Mouse (Mus musculus): ENCODE measurements around the gene Esp22. TPM values are rescaled to one million over a fixed set of nuclear protein-coding genes. Genes with fewer than 3 reads are reported as not detected.
"Not testable (repeated sequence)": the region's sequence is repeated elsewhere in the genome, so short reads cannot be mapped to it uniquely, and the experiment has no call there.

The Esp22 gene
- total RNA-seq (2014; rRNA removed) (not detected in 2 replicates), polyA plus RNA-seq (2015; fragmentation: Nextera tagmentation; extraction: Ambion mirVana) (not detected in 2 replicates)

DNA sequence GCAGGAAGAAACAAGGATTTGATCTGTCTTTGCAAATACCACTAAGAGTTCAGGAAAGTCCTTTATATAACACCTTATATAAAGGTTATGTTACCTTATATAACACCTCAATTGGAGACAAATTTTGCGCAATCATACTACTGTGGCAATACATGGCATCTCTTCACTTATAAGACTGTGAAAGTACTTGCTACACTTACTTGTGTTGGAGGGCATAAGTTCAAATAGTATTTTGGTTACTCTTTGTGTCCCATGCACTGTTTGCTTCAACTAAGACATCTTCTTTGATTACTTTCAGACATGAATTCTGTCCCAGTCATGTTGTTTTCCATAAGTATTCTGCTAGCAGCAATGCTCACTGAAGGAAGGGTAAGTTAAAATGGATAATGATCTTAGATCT is at the start of gene Esp22:
Esp22 (plus strand) TSS at position 301 of the 400 bp plus-strand sequence.
- 86% methylated on average over 1 of the region's 1 CpGs for whole genome bisulfite sequencing
- no peaks in the 10 kb centered on the region for H3K36me3 ChIP-seq (ENCODE audit: insufficient read depth, low read length)
- no peak within 1 kb of the TSS for H3K27ac ChIP-seq
- H3K27me3 ChIP-seq (ENCODE audit: insufficient read depth, low read length): no peaks in the 10 kb centered on the region
- DNase-seq (ENCODE audit: low spot score) (no peak), ATAC-seq (no peak)
- H3K4me3 ChIP-seq (ENCODE audit: low read length): no peak within 1 kb of the TSS
- 0 out of 2 replicates have a peak, but pooled peaks cover 11% of the 10 kb centered on the region for H3K9me3 ChIP-seq (ENCODE audit: low read length)
- no peak within 1 kb of the TSS for H3K9ac ChIP-seq (replicated peaks; ENCODE audit: low read length)
- no peak for TF ChIP-seq CTCF (IDR thresholded peaks at IDR 0.05; ENCODE audit: low read depth)
- H3K4me1 ChIP-seq (ENCODE audit: insufficient read depth, low read length): no peaks in the 10 kb centered on the region
- H3K4me2 ChIP-seq (ENCODE audit: low read depth, low read length): no peak within 1 kb of the TSS

DNA sequence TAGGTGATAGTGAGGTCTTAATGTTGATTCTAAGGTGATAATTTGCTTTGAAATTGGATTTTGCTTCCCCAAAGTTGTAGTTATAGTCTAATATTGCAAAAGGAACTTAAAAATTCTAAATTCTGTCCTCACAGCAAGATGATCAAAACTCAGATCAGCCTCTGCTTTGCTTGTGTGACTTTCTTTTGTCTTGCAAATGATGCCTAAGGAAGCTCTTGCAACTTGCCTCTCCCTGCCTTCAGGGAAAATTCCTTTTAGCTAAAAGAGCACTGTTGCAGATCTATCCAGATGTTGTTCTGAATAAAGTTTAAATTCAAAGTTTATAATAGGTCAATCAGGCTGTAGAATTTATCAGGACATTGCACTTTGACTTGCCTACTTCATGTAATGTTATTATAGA is 31.5 kb upstream of the Esp22 start:
- Histone ChIP-seq H3K36me3 (ENCODE audit: insufficient read depth, low read length) (no peaks in the 10 kb centered on the region), H3K27me3 (ENCODE audit: insufficient read depth, low read length) (no peaks in the 10 kb centered on the region), H3K9me3 (ENCODE audit: low read length) (0 out of 2 replicates have a peak, but pooled peaks cover 5% of the 10 kb centered on the region), H3K4me1 (ENCODE audit: insufficient read depth, low read length) (no peaks in the 10 kb centered on the region), H3K9ac (replicated peaks; ENCODE audit: low read length) (no peak overlapping the region), H3K27ac (no peak overlapping the region), H3K4me2 (ENCODE audit: low read depth, low read length) (no peak overlapping the region), H3K4me3 (ENCODE audit: low read length) (no peak overlapping the region)
- ATAC-seq: no peak
- DNase-seq (ENCODE audit: low spot score): no peak
- TF ChIP-seq CTCF (IDR thresholded peaks at IDR 0.05; ENCODE audit: low read depth): no peak

DNA sequence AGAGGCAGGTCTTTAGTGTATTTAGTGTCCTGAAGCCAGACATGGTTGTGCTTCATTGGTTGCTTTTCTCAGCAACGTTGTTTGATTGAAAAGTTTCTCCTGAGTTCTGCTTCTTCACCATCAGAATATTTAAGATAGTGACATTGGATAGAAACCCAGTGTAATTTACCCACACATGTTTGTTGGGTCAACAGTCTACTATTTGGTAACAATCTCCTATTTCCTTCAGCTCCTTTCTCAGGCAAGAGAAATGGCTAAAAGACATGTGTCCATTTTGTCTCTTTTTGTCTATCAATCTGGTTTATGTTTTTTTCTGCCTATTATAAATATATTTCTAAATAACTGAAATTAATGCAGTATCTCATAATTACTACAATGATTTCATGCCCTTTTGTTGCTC is 18.2 kb upstream of the Esp22 start, which contains the start of gene Esp23:
Esp23 (minus strand) TSS at position 101 of the 400 bp plus-strand sequence.
- TF ChIP-seq CTCF (IDR thresholded peaks at IDR 0.05; ENCODE audit: low read depth): no peak
- Histone ChIP-seq H3K27me3 (ENCODE audit: insufficient read depth, low read length) (no peaks in the 10 kb centered on the region), H3K9me3 (ENCODE audit: low read length) (peaks cover 7% of the 10 kb centered on the region), H3K4me1 (ENCODE audit: insufficient read depth, low read length) (no peaks in the 10 kb centered on the region), H3K4me3 (ENCODE audit: low read length) (no peak within 1 kb of the TSS), H3K4me2 (ENCODE audit: low read depth, low read length) (no peak within 1 kb of the TSS), H3K9ac (replicated peaks; ENCODE audit: low read length) (no peak within 1 kb of the TSS), H3K36me3 (ENCODE audit: insufficient read depth, low read length) (no peaks in the 10 kb centered on the region), H3K27ac (no peak within 1 kb of the TSS)
- no peak for DNase-seq (ENCODE audit: low spot score)
- ATAC-seq: no peak
- WGBS: 47% methylated on average over 1 of the region's 1 CpGs

DNA sequence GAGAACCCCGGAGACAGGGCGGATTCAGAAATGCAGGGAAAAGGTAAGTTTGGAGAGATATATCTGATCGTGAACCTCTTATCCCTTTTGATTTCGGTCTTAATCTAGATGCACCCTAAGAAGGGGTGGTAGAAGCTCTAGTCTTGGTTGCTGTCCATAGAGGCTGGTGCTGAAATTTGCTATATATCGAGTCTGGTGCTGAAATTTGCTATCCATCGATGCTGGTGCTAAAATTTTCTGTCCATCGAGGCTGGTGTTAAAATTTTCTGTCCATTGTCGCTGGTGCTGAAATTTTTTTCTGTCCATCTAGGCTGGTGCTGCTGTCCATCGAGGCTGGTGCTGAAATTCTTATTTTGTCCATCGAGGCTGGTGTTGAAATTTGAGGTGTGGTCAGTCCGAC is 12.0 kb downstream of the Esp22 start:
- H3K4me2 ChIP-seq (ENCODE audit: low read depth, low read length); H3K4me3 ChIP-seq (ENCODE audit: low read length); ATAC-seq; H3K9ac ChIP-seq (replicated peaks; ENCODE audit: low read length); H3K36me3 ChIP-seq (ENCODE audit: insufficient read depth, low read length); H3K27ac ChIP-seq; H3K4me1 ChIP-seq (ENCODE audit: insufficient read depth, low read length); H3K9me3 ChIP-seq (ENCODE audit: low read length); DNase-seq (ENCODE audit: low spot score); H3K27me3 ChIP-seq (ENCODE audit: insufficient read depth, low read length): not testable (repeated sequence)
- WGBS: 75% methylated on average over 11 of the region's 11 CpGs

DNA sequence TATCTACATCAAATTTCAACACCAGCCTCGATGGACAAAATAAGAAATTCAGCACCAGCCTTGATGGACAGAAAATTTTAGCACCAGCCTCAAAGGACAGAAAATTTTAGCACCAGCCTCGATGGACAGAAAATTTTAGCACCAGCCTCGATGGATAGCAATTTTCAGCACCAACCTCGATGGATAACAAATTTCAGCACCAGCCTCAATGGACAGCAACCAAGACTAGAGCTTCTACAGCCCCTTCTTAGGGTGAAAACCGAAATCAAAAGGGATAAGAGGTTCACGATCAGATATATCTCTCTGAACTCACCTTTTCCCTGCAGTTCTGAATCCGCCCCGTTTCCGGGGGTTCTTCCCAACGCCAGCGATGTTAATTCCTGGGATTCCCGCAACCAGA is 34.0 kb downstream of the Esp22 start:
- not testable (repeated sequence) for ATAC-seq; H3K27ac ChIP-seq; H3K4me2 ChIP-seq (ENCODE audit: low read depth, low read length); H3K36me3 ChIP-seq (ENCODE audit: insufficient read depth, low read length); H3K9me3 ChIP-seq (ENCODE audit: low read length); DNase-seq (ENCODE audit: low spot score); H3K4me1 ChIP-seq (ENCODE audit: insufficient read depth, low read length); H3K27me3 ChIP-seq (ENCODE audit: insufficient read depth, low read length); H3K4me3 ChIP-seq (ENCODE audit: low read length); H3K9ac ChIP-seq (replicated peaks; ENCODE audit: low read length)
- 74% methylated on average over 12 of the region's 12 CpGs for WGBS

Other genes with a start within 250 kb of the Esp22 start
- not detected in 2 replicates for gene Esp24, start 58.6 kb upstream of the Esp22 start, total RNA-seq (2014; rRNA removed)
- not detected in 2 replicates for gene Esp24, start 58.6 kb upstream of the Esp22 start, polyA plus RNA-seq (2015; fragmentation: Nextera tagmentation; extraction: Ambion mirVana)
- not detected in 2 replicates for gene Gm21903, start 52.0 kb upstream of the Esp22 start, total RNA-seq (2014; rRNA removed)
- not detected in 2 replicates for gene Gm21903, start 52.0 kb upstream of the Esp22 start, polyA plus RNA-seq (2015; fragmentation: Nextera tagmentation; extraction: Ambion mirVana)
- not detected in 2 replicates for gene Esp23, start 18.3 kb upstream of the Esp22 start, total RNA-seq (2014; rRNA removed)
- gene Esp23, start 18.3 kb upstream of the Esp22 start, polyA plus RNA-seq (2015; fragmentation: Nextera tagmentation; extraction: Ambion mirVana): not detected in 2 replicates

Measured in hindbrain, postnatal 0 days (tissue).